Mouse (Mus musculus): ENCODE results near the gene Mettl16. TPM values are rescaled to one million over a fixed set of nuclear protein-coding genes. Genes with fewer than 3 reads are reported as not detected.
A peak's percentile ranks its signal among the peaks of the same experiment; 100 is the strongest.

Mettl16 gene
- polyA plus RNA-seq, 1 experiment from 2014 or later, result 50.3 TPM

- Histone ChIP-seq H3K4me1 (no peaks in the 10 kb centered on the region), H3K9ac (no peak overlapping the region), H3K27me3 (no peaks in the 10 kb centered on the region), H3K4me2 (no peak overlapping the region), H3K36me3 (no peaks in the 10 kb centered on the region), H3K4me3 (no peak overlapping the region), H3K27ac (no peak overlapping the region), H3K9me3 (no peaks in the 10 kb centered on the region)
- no peak for ATAC-seq (ENCODE audit: borderline replicate concordance, extremely low read depth, low FRiP score, low TSS enrichment)
- WGBS, result 69% methylated on average over 9 of the region's 9 CpGs
Observed at GRCm38 (mm10) chr11:74751352-74752066, 19.1 kb upstream of the Mettl16 start.

GRCm38 (mm10) chr11:74756631-74757030, 14.0 kb upstream of the Mettl16 start:
- Histone ChIP-seq H3K27ac (no peak overlapping the region), H3K36me3 (no peaks in the 10 kb centered on the region), H3K9ac (no peak overlapping the region), H3K9me3 (no peaks in the 10 kb centered on the region), H3K4me3 (no peak overlapping the region), H3K4me2 (no peak overlapping the region), H3K4me1 (no peaks in the 10 kb centered on the region), H3K27me3 (no peaks in the 10 kb centered on the region)
- 47% methylated on average over 2 of the region's 2 CpGs for WGBS
- ATAC-seq (ENCODE audit: borderline replicate concordance, extremely low read depth, low FRiP score, low TSS enrichment), result no peak

- no peak overlapping the region for H3K27ac ChIP-seq
- ATAC-seq (ENCODE audit: borderline replicate concordance, extremely low read depth, low FRiP score, low TSS enrichment), result no peak
- 63% methylated on average over 12 of the region's 12 CpGs for WGBS
Observed at GRCm38 (mm10) chr11:74761011-74761705, 9.5 kb upstream of the Mettl16 start.

GRCm38 (mm10) chr11:74763960-74764625, 6.5 kb upstream of the Mettl16 start:
- H3K4me3 ChIP-seq, result no peak overlapping the region
- no peak for ATAC-seq (ENCODE audit: borderline replicate concordance, extremely low read depth, low FRiP score, low TSS enrichment)
- 64% methylated on average over 10 of the region's 10 CpGs for WGBS
- no peaks in the 10 kb centered on the region for H3K9me3 ChIP-seq
- no peaks in the 10 kb centered on the region for H3K36me3 ChIP-seq
- no peak overlapping the region for H3K9ac ChIP-seq
- no peak overlapping the region for H3K27ac ChIP-seq
- no peaks in the 10 kb centered on the region for H3K4me1 ChIP-seq
- no peaks in the 10 kb centered on the region for H3K27me3 ChIP-seq
- H3K4me2 ChIP-seq, result no peak overlapping the region

More at GRCm38 (mm10) chr11:74761011-74761705, 9.5 kb upstream of the Mettl16 start:
- no peaks in the 10 kb centered on the region for H3K27me3 ChIP-seq
- no peak overlapping the region for H3K4me3 ChIP-seq
- no peaks in the 10 kb centered on the region for H3K4me1 ChIP-seq
- H3K36me3 ChIP-seq, result no peaks in the 10 kb centered on the region
- no peak overlapping the region for H3K9ac ChIP-seq
- no peaks in the 10 kb centered on the region for H3K9me3 ChIP-seq
- no peak overlapping the region for H3K4me2 ChIP-seq

- Histone ChIP-seq H3K4me2 (no peak overlapping the region), H3K27ac (no peak overlapping the region), H3K4me1 (peaks cover 17% of the 10 kb centered on the region), H3K36me3 (no peaks in the 10 kb centered on the region), H3K9ac (no peak overlapping the region), H3K27me3 (no peaks in the 10 kb centered on the region), H3K4me3 (no peak overlapping the region), H3K9me3 (no peaks in the 10 kb centered on the region)
- ATAC-seq (ENCODE audit: borderline replicate concordance, extremely low read depth, low FRiP score, low TSS enrichment), result no peak
- 87% methylated on average over 4 of the region's 4 CpGs for WGBS
Observed at GRCm38 (mm10) chr11:74767469-74767868, 3.2 kb upstream of the Mettl16 start.

GRCm38 (mm10) chr11:74768045-74768444, 2.6 kb upstream of the Mettl16 start:
- Histone ChIP-seq H3K9ac (no peak overlapping the region), H3K27me3 (no peaks in the 10 kb centered on the region), H3K4me3 (no peak overlapping the region), H3K9me3 (no peaks in the 10 kb centered on the region), H3K4me2 (no peak overlapping the region), H3K27ac (no peak overlapping the region), H3K4me1 (peaks cover 18% of the 10 kb centered on the region), H3K36me3 (peaks cover under 1% of the 10 kb centered on the region; the same call in 1 of the 2 replicates)
- WGBS, result 30% methylated on average over 6 of the region's 6 CpGs
- ATAC-seq (ENCODE audit: borderline replicate concordance, extremely low read depth, low FRiP score, low TSS enrichment), result no peak

- Histone ChIP-seq H3K4me2 (peak overlapping the region; percentile 81), H3K27me3 (no peaks in the 10 kb centered on the region), H3K36me3 (peaks cover 14% of the 10 kb centered on the region), H3K4me1 (peaks cover 18% of the 10 kb centered on the region), H3K9ac (peak overlapping the region; percentile 52), H3K4me3 (peak overlapping the region; percentile 80), H3K27ac (0 out of 2 replicates have a peak overlapping the region, but pooled peaks have one; percentile 61), H3K9me3 (no peaks in the 10 kb centered on the region)
- no peak for ATAC-seq (ENCODE audit: borderline replicate concordance, extremely low read depth, low FRiP score, low TSS enrichment)
- 76% methylated on average over 9 of the region's 9 CpGs for WGBS
Observed at GRCm38 (mm10) chr11:74770037-74770436, 593 bp upstream of the Mettl16 start.

GRCm38 (mm10) chr11:74771234-74771633, 604 bp downstream of the Mettl16 start:
- peak overlapping the region; percentile 82 for H3K9ac ChIP-seq
- peak overlapping the region; percentile 81 for H3K4me2 ChIP-seq
- WGBS, result 8% methylated on average over 8 of the region's 8 CpGs
- no peaks in the 10 kb centered on the region for H3K27me3 ChIP-seq
- H3K36me3 ChIP-seq, result peaks cover 25% of the 10 kb centered on the region
- peaks cover 18% of the 10 kb centered on the region for H3K4me1 ChIP-seq
- H3K9me3 ChIP-seq, result no peaks in the 10 kb centered on the region
- peak overlapping the region; percentile 80 for H3K4me3 ChIP-seq
- no peak for ATAC-seq (ENCODE audit: borderline replicate concordance, extremely low read depth, low FRiP score, low TSS enrichment)
- H3K27ac ChIP-seq, result peak overlapping the region; percentile 91

- Histone ChIP-seq H3K36me3 (peaks cover 27% of the 10 kb centered on the region), H3K9ac (no peak overlapping the region), H3K27me3 (no peaks in the 10 kb centered on the region), H3K4me2 (peak overlapping the region; percentile 81), H3K4me3 (peak overlapping the region; percentile 80), H3K9me3 (no peaks in the 10 kb centered on the region), H3K4me1 (peaks cover 18% of the 10 kb centered on the region), H3K27ac (no peak overlapping the region)
- 59% methylated on average over 4 of the region's 4 CpGs for WGBS
- ATAC-seq (ENCODE audit: borderline replicate concordance, extremely low read depth, low FRiP score, low TSS enrichment), result no peak
Observed at GRCm38 (mm10) chr11:74771650-74772049, 1.0 kb downstream of the Mettl16 start.

GRCm38 (mm10) chr11:74772386-74772785, 1.8 kb downstream of the Mettl16 start:
- Histone ChIP-seq H3K9me3 (no peaks in the 10 kb centered on the region), H3K27me3 (no peaks in the 10 kb centered on the region), H3K9ac (no peak overlapping the region), H3K27ac (no peak overlapping the region), H3K4me1 (peaks cover 18% of the 10 kb centered on the region), H3K4me3 (no peak overlapping the region), H3K36me3 (peaks cover 30% of the 10 kb centered on the region), H3K4me2 (no peak overlapping the region)
- ATAC-seq (ENCODE audit: borderline replicate concordance, extremely low read depth, low FRiP score, low TSS enrichment), result no peak
- WGBS, result 88% methylated on average over 2 of the region's 2 CpGs

GRCm38 (mm10) chr11:74792874-74793273, 22.2 kb downstream of the Mettl16 start:
- no peaks in the 10 kb centered on the region for H3K4me1 ChIP-seq
- WGBS, result 92% methylated on average over 4 of the region's 4 CpGs
- no peak overlapping the region for H3K9ac ChIP-seq
- no peak for ATAC-seq (ENCODE audit: borderline replicate concordance, extremely low read depth, low FRiP score, low TSS enrichment)
- H3K27ac ChIP-seq, result no peak overlapping the region
- H3K4me2 ChIP-seq, result no peak overlapping the region
- no peak overlapping the region for H3K4me3 ChIP-seq
- H3K27me3 ChIP-seq, result no peaks in the 10 kb centered on the region
- H3K36me3 ChIP-seq, result peaks cover 71% of the 10 kb centered on the region
- H3K9me3 ChIP-seq, result no peaks in the 10 kb centered on the region

- H3K4me3 ChIP-seq, result no peak overlapping the region
- H3K9me3 ChIP-seq, result no peaks in the 10 kb centered on the region
- H3K4me2 ChIP-seq, result no peak overlapping the region
- ATAC-seq (ENCODE audit: borderline replicate concordance, extremely low read depth, low FRiP score, low TSS enrichment), result no peak
- no peaks in the 10 kb centered on the region for H3K4me1 ChIP-seq
- no peak overlapping the region for H3K27ac ChIP-seq
- no peaks in the 10 kb centered on the region for H3K27me3 ChIP-seq
- H3K36me3 ChIP-seq, result peaks cover 48% of the 10 kb centered on the region
- 85% methylated on average over 4 of the region's 4 CpGs for WGBS
- H3K9ac ChIP-seq, result no peak overlapping the region
Observed at GRCm38 (mm10) chr11:74800658-74801057, 30.0 kb downstream of the Mettl16 start.

Data from lung, embryonic 15.5 days (tissue).